Mouse (Mus musculus) forebrain, embryonic 14.5 days (tissue): Measurements from ENCODE around the gene Blnk. TPM values are rescaled to one million over a fixed set of nuclear protein-coding genes. Genes with fewer than 3 reads are reported as not detected.

Experiments
- ATAC-seq: fragments of 200-750 bp; cut with Nextera tagmentation; 2 replicates; pipeline ENCODE4 v1.8.0; 2017; ENCODE audit warnings: mild to moderate bottlenecking, moderate library complexity
- DNase-seq: peaks from one replicate; pipeline ENCODE4 v3.0.0-alpha.2; 2015; ENCODE audit warnings: low spot score
- H3K27ac ChIP-seq: fragments of 300-500 bp; sonication (generic); 2 replicates; pipeline ENCODE4 v1.5.1; 2014; ENCODE audit warnings: low read depth, mild to moderate bottlenecking, control low read depth, low read length, moderate library complexity
- H3K27me3 ChIP-seq: fragments of 300-500 bp; sonication (generic); replicated peaks from 2 replicates; pipeline ENCODE4 v1.6.1; 2014; ENCODE audit warnings: low read length, control low read depth, mixed read lengths; ENCODE audit not compliant: control insufficient read depth, insufficient read depth
- H3K36me3 ChIP-seq: fragments of 300-500 bp; sonication (generic); 2 replicates; pipeline ENCODE4 v1.6.1; 2014; ENCODE audit warnings: low read length, control low read depth; ENCODE audit not compliant: control insufficient read depth, insufficient read depth
- H3K4me1 ChIP-seq: fragments of 300-500 bp; sonication (generic); 2 replicates; pipeline ENCODE4 v1.6.1; 2014; ENCODE audit warnings: antibody characterized with exemption, low read length, control low read depth; ENCODE audit not compliant: control insufficient read depth, insufficient read depth
- H3K4me2 ChIP-seq: fragments of 300-500 bp; sonication (generic); 2 replicates; pipeline ENCODE4 v1.6.1; 2014; ENCODE audit warnings: mild to moderate bottlenecking, control low read depth, low read length
- H3K4me3 ChIP-seq: fragments of 300-500 bp; sonication (generic); 2 replicates; pipeline ENCODE4 v1.5.1; 2014; ENCODE audit warnings: low read depth, low read length, control low read depth
- H3K9ac ChIP-seq: fragments of 300-500 bp; sonication (generic); 2 replicates; pipeline ENCODE4 v1.6.1; 2014; ENCODE audit warnings: mild to moderate bottlenecking, low read length, control low read depth, moderate library complexity
- H3K9me3 ChIP-seq: fragments of 300-500 bp; sonication (generic); replicated peaks from 2 replicates; pipeline ENCODE4 v1.6.1; 2016; ENCODE audit warnings: low read length, control low read depth, mixed read lengths; ENCODE audit not compliant: control insufficient read depth
- WGBS: fragments of 180-500 bp; shearing (Covaris S2); extraction: QIAGEN DNeasy Blood & Tissue Kit; methylation state at CpG from one replicate; pipeline ENCODE4 v1.1.7; 2014; 5-methylcytosine and 5-hydroxymethylcytosine counted together
- polyA plus RNA-seq: library from polyadenylated mRNA; unstranded; fragments of >200 nt; fragmentation: Nextera tagmentation; extraction: Ambion mirVana; gene quantifications from 2 replicates; pipeline ENCODE4 v1.2.1, GENCODE M21; 2014

The Blnk gene
- polyA plus RNA-seq, 1 experiment from 2014 or later = 0.52 TPM

DNA sequence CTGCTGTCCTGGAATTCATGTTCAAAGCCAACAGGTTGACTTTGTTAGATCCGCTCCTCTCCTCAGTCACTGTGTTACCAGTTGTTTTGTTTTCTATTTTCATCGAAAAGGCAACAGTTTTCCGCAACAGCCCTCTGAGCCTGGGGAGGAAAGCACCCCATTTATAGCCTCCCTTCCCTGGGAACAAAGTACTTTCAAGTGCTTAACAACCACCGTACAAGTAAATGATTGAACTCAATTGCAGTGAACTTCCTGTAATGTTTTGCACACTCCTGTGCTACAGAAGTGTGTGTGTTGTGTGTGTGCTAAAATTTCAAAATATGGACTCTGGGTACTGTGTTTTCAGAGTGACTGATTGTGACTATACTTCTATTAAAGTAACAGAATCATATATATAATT, 13.4 kb upstream of the Blnk start:
- no peaks in the 10 kb centered on the region for H3K9me3 ChIP-seq
- no peak overlapping the region for H3K27ac ChIP-seq
- no peak for ATAC-seq
- no peaks in the 10 kb centered on the region for H3K36me3 ChIP-seq
- no peak overlapping the region for H3K9ac ChIP-seq
- H3K4me2 ChIP-seq = no peak overlapping the region
- 88% methylated on average over 4 of the region's 4 CpGs for WGBS
- DNase-seq = no peak
- H3K4me3 ChIP-seq = no peak overlapping the region
- no peaks in the 10 kb centered on the region for H3K27me3 ChIP-seq
- no peaks in the 10 kb centered on the region for H3K4me1 ChIP-seq

DNA sequence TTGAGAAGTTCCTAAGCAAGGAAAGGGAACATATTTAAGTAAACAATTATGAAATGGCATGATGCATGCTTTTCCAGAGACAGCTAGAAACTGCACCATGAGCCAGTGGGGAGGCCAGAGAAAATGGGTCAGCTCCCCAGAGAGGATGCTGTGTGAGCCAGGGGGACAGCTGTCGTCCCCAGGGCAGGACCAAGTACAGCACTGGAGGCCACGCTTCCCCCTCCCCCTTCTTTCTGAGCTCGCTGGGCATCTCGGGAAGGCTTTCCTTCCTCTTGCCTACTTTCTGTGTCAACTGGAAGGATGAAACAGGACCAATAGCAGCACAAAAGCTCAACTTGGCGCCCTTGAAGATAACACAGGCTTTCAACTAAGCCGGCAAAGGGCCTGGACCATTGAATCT, 13.0 kb upstream of the Blnk start:
- Histone ChIP-seq H3K27me3 (no peaks in the 10 kb centered on the region), H3K9ac (no peak overlapping the region), H3K27ac (no peak overlapping the region), H3K36me3 (no peaks in the 10 kb centered on the region), H3K4me1 (no peaks in the 10 kb centered on the region), H3K9me3 (no peaks in the 10 kb centered on the region), H3K4me2 (no peak overlapping the region), H3K4me3 (no peak overlapping the region)
- DNase-seq (no peak), ATAC-seq (no peak)
- 40% methylated on average over 6 of the region's 6 CpGs for WGBS

- Histone ChIP-seq H3K27me3 (no peaks in the 10 kb centered on the region), H3K4me2 (no peak overlapping the region), H3K4me3 (no peak overlapping the region), H3K27ac (no peak overlapping the region), H3K9ac (no peak overlapping the region), H3K36me3 (no peaks in the 10 kb centered on the region), H3K4me1 (no peaks in the 10 kb centered on the region), H3K9me3 (no peaks in the 10 kb centered on the region)
- 7% methylated on average over 4 of the region's 4 CpGs for WGBS
- ATAC-seq (no peak), DNase-seq (no peak)
Measured at GRCm38 (mm10) chr19:41006621-41007020, 12.3 kb upstream of the Blnk start.

DNA sequence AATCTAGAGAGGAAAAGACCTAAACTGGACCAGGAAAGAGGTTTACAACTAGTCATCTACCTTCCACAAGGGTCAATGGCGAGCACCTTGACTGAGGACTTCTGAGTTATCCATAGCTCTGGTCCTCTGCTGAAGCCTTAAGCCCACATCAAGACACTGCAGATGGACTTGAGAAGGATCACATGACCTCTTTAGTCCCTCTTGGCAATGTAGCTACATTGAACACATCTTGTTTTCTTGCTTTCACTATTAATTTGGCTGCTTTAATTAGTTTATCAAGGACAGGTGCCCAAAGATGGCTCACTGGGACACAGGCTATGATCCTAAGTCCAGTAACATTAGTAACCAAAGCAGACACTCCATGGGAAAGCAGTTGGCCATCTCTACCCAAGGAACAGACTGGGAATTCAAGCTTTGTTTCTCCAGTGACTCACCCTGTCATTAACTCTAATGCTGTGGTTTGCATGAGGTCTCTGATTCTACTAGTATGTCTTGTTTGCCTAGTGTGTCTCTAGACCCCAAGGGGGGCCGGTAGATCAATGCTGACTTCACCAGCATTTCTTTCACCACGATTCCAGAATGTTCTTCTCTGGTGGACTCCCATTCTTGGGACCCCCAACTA, 9.5 kb upstream of the Blnk start:
- H3K27ac ChIP-seq = no peak overlapping the region
- no peak overlapping the region for H3K9ac ChIP-seq
- WGBS = 87% methylated on average over 3 of the region's 3 CpGs
- no peak for DNase-seq
- no peak overlapping the region for H3K4me3 ChIP-seq
- no peaks in the 10 kb centered on the region for H3K27me3 ChIP-seq
- no peaks in the 10 kb centered on the region for H3K36me3 ChIP-seq
- no peak for ATAC-seq
- H3K9me3 ChIP-seq = no peaks in the 10 kb centered on the region; the same call in 1 of the 2 replicates
- H3K4me1 ChIP-seq = no peaks in the 10 kb centered on the region
- no peak overlapping the region for H3K4me2 ChIP-seq

DNA sequence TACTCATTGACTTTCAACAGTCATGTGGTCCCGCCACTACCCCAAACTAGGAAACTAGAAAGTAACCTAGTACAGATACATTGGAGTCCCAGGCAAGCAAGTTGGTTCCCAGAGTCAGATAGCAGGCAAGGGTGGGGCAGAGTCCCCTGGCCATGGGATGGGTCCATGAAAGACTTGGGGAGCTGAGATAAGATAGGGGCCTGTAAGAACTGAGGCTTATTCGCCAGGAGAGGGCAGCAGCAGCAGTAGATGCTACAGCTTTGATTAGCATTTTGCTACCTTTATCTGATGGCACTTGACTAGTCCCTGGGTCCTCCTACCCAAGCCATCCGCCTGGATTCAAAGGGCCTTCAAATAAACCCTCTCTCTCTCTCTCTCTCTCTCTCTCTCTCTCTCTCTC, 5.2 kb upstream of the Blnk start:
- Histone ChIP-seq H3K27ac (no peak overlapping the region), H3K4me3 (no peak overlapping the region), H3K9ac (no peak overlapping the region), H3K4me1 (no peaks in the 10 kb centered on the region), H3K27me3 (no peaks in the 10 kb centered on the region), H3K4me2 (no peak overlapping the region), H3K36me3 (no peaks in the 10 kb centered on the region), H3K9me3 (no peaks in the 10 kb centered on the region; the same call in 1 of the 2 replicates)
- DNase-seq (no peak), ATAC-seq (no peak)
- WGBS = 67% methylated on average over 3 of the region's 3 CpGs

- H3K9ac ChIP-seq = no peak overlapping the region
- H3K9me3 ChIP-seq = no peaks in the 10 kb centered on the region; the same call in 1 of the 2 replicates
- no peaks in the 10 kb centered on the region for H3K27me3 ChIP-seq
- H3K36me3 ChIP-seq = no peaks in the 10 kb centered on the region
- H3K4me2 ChIP-seq = no peak overlapping the region
- H3K4me1 ChIP-seq = no peaks in the 10 kb centered on the region
- no peak overlapping the region for H3K27ac ChIP-seq
- DNase-seq (no peak), ATAC-seq (no peak)
- WGBS = 56% methylated on average over 5 of the region's 5 CpGs
- H3K4me3 ChIP-seq = no peak overlapping the region
Measured at GRCm38 (mm10) chr19:40998469-40999170, 4.3 kb upstream of the Blnk start.

DNA sequence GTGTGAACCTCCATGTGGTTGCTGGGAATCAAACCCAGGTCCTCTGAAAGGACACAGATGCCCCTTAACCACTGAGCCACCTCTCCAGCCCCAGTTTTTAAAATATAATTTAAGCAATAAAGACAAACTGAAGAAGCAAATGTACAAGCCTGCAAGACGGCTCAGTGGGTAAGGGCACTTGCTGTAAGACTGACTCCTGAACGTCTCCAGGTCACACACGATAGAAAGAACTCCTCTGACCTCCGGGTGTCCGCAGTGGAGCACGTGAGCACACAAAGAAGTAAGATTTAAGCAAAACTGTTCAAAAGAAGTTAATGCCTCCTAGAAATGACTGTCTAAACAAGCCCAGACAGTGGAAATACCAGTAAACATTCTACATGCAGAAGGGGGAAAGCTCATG, 2.4 kb upstream of the Blnk start:
- Histone ChIP-seq H3K4me2 (no peak overlapping the region), H3K4me1 (no peaks in the 10 kb centered on the region), H3K27ac (no peak overlapping the region), H3K9ac (no peak overlapping the region), H3K36me3 (no peaks in the 10 kb centered on the region), H3K9me3 (no peaks in the 10 kb centered on the region; the same call in 1 of the 2 replicates), H3K27me3 (no peaks in the 10 kb centered on the region), H3K4me3 (no peak overlapping the region)
- WGBS = 86% methylated on average over 6 of the region's 6 CpGs
- DNase-seq (no peak), ATAC-seq (no peak)

- no peak overlapping the region for H3K27ac ChIP-seq
- ATAC-seq = peak; percentile 71
- no peaks in the 10 kb centered on the region for H3K27me3 ChIP-seq
- 66% methylated on average over 21 of the region's 21 CpGs for WGBS
- peak; percentile 74 for DNase-seq
- no peak overlapping the region for H3K9ac ChIP-seq
- H3K4me2 ChIP-seq = no peak overlapping the region
- no peaks in the 10 kb centered on the region for H3K4me1 ChIP-seq
- no peaks in the 10 kb centered on the region for H3K36me3 ChIP-seq
- no peaks in the 10 kb centered on the region for H3K9me3 ChIP-seq
- H3K4me3 ChIP-seq = no peak overlapping the region
Measured at GRCm38 (mm10) chr19:40995449-40996401, 1.4 kb upstream of the Blnk start.
